Mouse (Mus musculus): ENCODE measurements around the gene Nudcd2. TPM values are rescaled to one million over a fixed set of nuclear protein-coding genes. Genes with fewer than 3 reads are reported as not detected.
A peak's percentile ranks its signal among the peaks of the same experiment; 100 is the strongest.

The Nudcd2 gene
- polyA plus RNA-seq, 1 experiment, result 26.4 TPM

GRCm38 (mm10) chr11:40783346-40783745 lies 49.9 kb downstream of the Nudcd2 start:
- no peak overlapping the region for H3K4me3 ChIP-seq (ENCODE audit: insufficient read depth, low read length)
- peaks cover 9% of the 10 kb centered on the region; the same call in 1 of the 2 replicates for H3K4me1 ChIP-seq (ENCODE audit: control insufficient read depth, insufficient read depth, low read length)
- no peak overlapping the region for H3K27ac ChIP-seq (ENCODE audit: insufficient read depth, low read length)
- TF ChIP-seq CTCF (IDR thresholded peaks at IDR 0.05; ENCODE audit: extremely low read depth, insufficient read depth, low read length), result no peak
- no peak for TF ChIP-seq POLR2A (IDR thresholded peaks at IDR 0.05; ENCODE audit: extremely low read depth, insufficient read depth, low read length)

- Histone ChIP-seq H3K4me1 (ENCODE audit: control insufficient read depth, insufficient read depth, low read length) (peaks cover 9% of the 10 kb centered on the region; the same call in 1 of the 2 replicates), H3K27ac (ENCODE audit: insufficient read depth, low read length) (peak overlapping the region; percentile 94), H3K4me3 (ENCODE audit: insufficient read depth, low read length) (no peak overlapping the region)
- TF ChIP-seq CTCF (IDR thresholded peaks at IDR 0.05; ENCODE audit: extremely low read depth, insufficient read depth, low read length), result no peak
Measured at GRCm38 (mm10) chr11:40784326-40784725, 50.9 kb downstream of the Nudcd2 start.

GRCm38 (mm10) chr11:40786900-40787299 lies 53.4 kb downstream of the Nudcd2 start:
- peaks cover 9% of the 10 kb centered on the region; the same call in 1 of the 2 replicates for H3K4me1 ChIP-seq (ENCODE audit: control insufficient read depth, insufficient read depth, low read length)
- peak overlapping the region; percentile 91 for H3K27ac ChIP-seq (ENCODE audit: insufficient read depth, low read length)
- H3K4me3 ChIP-seq (ENCODE audit: insufficient read depth, low read length), result no peak overlapping the region
- no peak for TF ChIP-seq CTCF (IDR thresholded peaks at IDR 0.05; ENCODE audit: extremely low read depth, insufficient read depth, low read length)

Other genes starting within 250 kb of the Nudcd2 start
- gene Mat2b, start 38.5 kb upstream of the Nudcd2 start, polyA plus RNA-seq (2012; rRNA removed), result 175 and 178 TPM in 2 replicates
- gene Hmmr, start 245 bp upstream of the Nudcd2 start, polyA plus RNA-seq (2012; rRNA removed), result 0.68 and 0.75 TPM in 2 replicates
- gene Ccng1, start 21.6 kb downstream of the Nudcd2 start, polyA plus RNA-seq (2012; rRNA removed), result 43.5 and 46.8 TPM in 2 replicates